In the genomic region with DNA sequence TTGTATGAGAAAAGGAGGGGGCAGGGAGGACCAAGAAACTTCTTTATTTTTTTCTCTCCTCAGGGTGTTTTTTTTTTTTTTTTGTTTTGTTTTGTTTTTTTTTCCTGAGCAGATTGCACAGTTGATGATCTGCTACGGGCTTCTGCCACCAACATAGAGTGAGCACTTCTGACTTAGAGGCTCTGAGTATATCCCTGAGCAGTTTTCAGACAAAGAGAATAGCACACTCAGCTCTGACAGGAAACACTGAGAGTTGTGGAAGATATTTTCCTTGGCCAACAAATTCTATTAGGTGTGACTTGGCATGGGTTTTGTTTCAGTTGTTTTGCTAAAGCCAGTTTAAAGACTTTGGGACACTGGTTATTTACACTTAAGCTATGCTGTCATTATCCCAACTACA, we compare ENCODE assay signal across 13 mouse cellular contexts.
"Had no signal": no experiment of that assay in that cellular context is flagged by ENCODE, and none has a peak within 500 bp of the region (broad histone marks: within the 10 kb centered on the region; RNA-seq: fewer than 3 reads in every experiment).

No protein-coding gene starts in this region.

- H3K27ac ChIP-seq: intestine, embryonic 15.5 days; kidney, embryonic 15.5 days; left cerebral cortex, adult 2 months; liver, embryonic 13.5 days; macrophage had no signal

- H3K9me3 ChIP-seq: intestine, embryonic 15.5 days; kidney, embryonic 15.5 days; liver, embryonic 13.5 days had no signal

- DNase-seq: kidney, adult 11 months; kidney, adult 8-10 months; kidney, postnatal 10 days; kidney, postnatal 36 days; layer of hippocampus, postnatal 36 days; liver, embryonic 13.5 days; midbrain, embryonic 14.5 days; thymus, adult 18-20 months; thymus, postnatal 36 days had no signal

- H3K4me2 ChIP-seq: intestine, embryonic 15.5 days; kidney, embryonic 15.5 days; liver, embryonic 13.5 days had no signal

- H3K4me1 ChIP-seq: intestine, embryonic 15.5 days; kidney, embryonic 15.5 days; liver, embryonic 13.5 days had no signal

- H3K27me3 ChIP-seq: intestine, embryonic 15.5 days; kidney, embryonic 15.5 days; liver, embryonic 13.5 days had no signal

- H3K9ac ChIP-seq: intestine, embryonic 15.5 days; kidney, embryonic 15.5 days; liver, embryonic 13.5 days had no signal

- H3K36me3 ChIP-seq: intestine, embryonic 15.5 days; kidney, embryonic 15.5 days; liver, embryonic 13.5 days had no signal

- H3K4me3 ChIP-seq: intestine, embryonic 15.5 days; kidney, embryonic 15.5 days; left cerebral cortex, adult 2 months; liver, embryonic 13.5 days had no signal

- ATAC-seq: intestine, embryonic 15.5 days had no signal
